ENCODE assay signal across 8 mouse cellular contexts in genomic region chr14:21499011-21499581, GRCm38 (mm10). TPM values are rescaled to one million over a fixed set of nuclear protein-coding genes. Genes with fewer than 3 reads are reported as not detected.
DNase-seq lines count a peak whose midpoint lies in the region; ATAC-seq and TF ChIP-seq lines count a peak whose summit lies in the region.

No protein-coding gene starts in this region.

- peaks cover 10% of the 10 kb centered on the region; the same call in 1 of the 2 replicates for H3K4me1 ChIP-seq in forebrain, postnatal 0 days (ENCODE audit: insufficient read depth)
- H3K4me1 ChIP-seq in limb, embryonic 15.5 days, result peaks cover 26% of the 10 kb centered on the region
- H3K4me1 ChIP-seq in midbrain, postnatal 0 days (ENCODE audit: insufficient read depth, low read length), result peaks cover 6% of the 10 kb centered on the region; the same call in 1 of the 2 replicates
- H3K4me1 ChIP-seq in stomach, postnatal 0 days (replicated peaks; ENCODE audit: control insufficient read depth, insufficient read depth), result no peaks in the 10 kb centered on the region

- H3K27ac ChIP-seq in forebrain, postnatal 0 days (ENCODE audit: low read depth, low read length), result peak overlapping the region; percentile 99
- peak overlapping the region; percentile 99 for H3K27ac ChIP-seq in limb, embryonic 15.5 days
- H3K27ac ChIP-seq in midbrain, postnatal 0 days (ENCODE audit: low read depth, low read length), result peak overlapping the region; percentile 96
- H3K27ac ChIP-seq in stomach, postnatal 0 days (replicated peaks), result peak overlapping the region; percentile 96

- no peaks in the 10 kb centered on the region for H3K36me3 ChIP-seq in forebrain, postnatal 0 days (ENCODE audit: insufficient read depth)
- H3K36me3 ChIP-seq in limb, embryonic 15.5 days, result no peaks in the 10 kb centered on the region
- H3K36me3 ChIP-seq in midbrain, postnatal 0 days (ENCODE audit: insufficient read depth, low read length), result no peaks in the 10 kb centered on the region
- H3K36me3 ChIP-seq in stomach, postnatal 0 days (ENCODE audit: control insufficient read depth, insufficient read depth, low read length), result no peaks in the 10 kb centered on the region

- peak overlapping the region; percentile 90 for H3K4me2 ChIP-seq in forebrain, postnatal 0 days (ENCODE audit: low read depth)
- peak overlapping the region; percentile 76 for H3K4me2 ChIP-seq in limb, embryonic 15.5 days
- peak overlapping the region; percentile 81 for H3K4me2 ChIP-seq in midbrain, postnatal 0 days (ENCODE audit: low read depth, low read length, poor library complexity, severe bottlenecking)
- H3K4me2 ChIP-seq in stomach, postnatal 0 days (replicated peaks; ENCODE audit: low read depth), result peak overlapping the region; percentile 97

- H3K9ac ChIP-seq in forebrain, postnatal 0 days, result peak overlapping the region; percentile 99
- H3K9ac ChIP-seq in limb, embryonic 15.5 days, result peak overlapping the region; percentile 83
- peak overlapping the region; percentile 85 for H3K9ac ChIP-seq in midbrain, postnatal 0 days (replicated peaks; ENCODE audit: low read length, poor library complexity, severe bottlenecking)
- H3K9ac ChIP-seq in stomach, postnatal 0 days (ENCODE audit: low read length), result peak overlapping the region; percentile 90

- ATAC-seq in cerebellum, adult (ENCODE audit: insufficient number of reproducible peaks, low FRiP score, low TSS enrichment), result no peak
- no peak for ATAC-seq in forebrain, postnatal 0 days
- ATAC-seq in limb, embryonic 15.5 days (ENCODE audit: insufficient number of reproducible peaks, low FRiP score, low TSS enrichment, low read depth), result no peak
- no peak for ATAC-seq in midbrain, postnatal 0 days (ENCODE audit: low FRiP score)
- ATAC-seq in stomach, postnatal 0 days (ENCODE audit: low FRiP score, low TSS enrichment), result no peak

- no peaks in the 10 kb centered on the region for H3K9me3 ChIP-seq in forebrain, postnatal 0 days (ENCODE audit: low read length)
- H3K9me3 ChIP-seq in limb, embryonic 15.5 days, result no peaks in the 10 kb centered on the region
- H3K9me3 ChIP-seq in midbrain, postnatal 0 days (ENCODE audit: low read length), result no peaks in the 10 kb centered on the region
- no peaks in the 10 kb centered on the region for H3K9me3 ChIP-seq in stomach, postnatal 0 days (ENCODE audit: control insufficient read depth, low read length)

- no peak for TF ChIP-seq EP300 in stomach, postnatal 0 days (optimal IDR thresholded peaks at IDR 0.05)

- peak; percentile 65 for DNase-seq in cerebellum, adult 11 months
- peak; percentile 48 for DNase-seq in brain, adult 2 months (ENCODE audit: low read depth, low spot score)
- DNase-seq in forebrain, postnatal 0 days, result peak; percentile 66
- peak; percentile 33 for DNase-seq in kidney, adult 18-20 months
- DNase-seq in midbrain, postnatal 0 days (ENCODE audit: low spot score), result peak; percentile 65
- DNase-seq in stomach, postnatal 0 days (ENCODE audit: low spot score), result peak; percentile 55

- no peaks in the 10 kb centered on the region for H3K27me3 ChIP-seq in forebrain, postnatal 0 days (ENCODE audit: insufficient read depth, low read length)
- H3K27me3 ChIP-seq in limb, embryonic 15.5 days, result no peaks in the 10 kb centered on the region
- no peaks in the 10 kb centered on the region for H3K27me3 ChIP-seq in midbrain, postnatal 0 days (ENCODE audit: insufficient read depth, low read length)
- no peaks in the 10 kb centered on the region for H3K27me3 ChIP-seq in stomach, postnatal 0 days (ENCODE audit: control insufficient read depth, insufficient read depth, low read length)

- peak overlapping the region; percentile 84 for H3K4me3 ChIP-seq in forebrain, postnatal 0 days (ENCODE audit: low read depth, low read length)
- H3K4me3 ChIP-seq in limb, embryonic 15.5 days, result peak overlapping the region; percentile 88
- peak overlapping the region; percentile 75 for H3K4me3 ChIP-seq in midbrain, postnatal 0 days (ENCODE audit: low read depth, low read length)
- peak overlapping the region; percentile 87 for H3K4me3 ChIP-seq in stomach, postnatal 0 days (ENCODE audit: low read depth, low read length)

- WGBS in forebrain, postnatal 0 days, result under 1% methylated on average over 32 of the region's 33 CpGs
- WGBS in limb, embryonic 15.5 days, result 1% methylated on average over 32 of the region's 33 CpGs
- WGBS in midbrain, postnatal 0 days, result under 1% methylated on average over 31 of the region's 33 CpGs
- WGBS in stomach, postnatal 0 days, result under 1% methylated on average over 33 of the region's 33 CpGs

- peak; percentile 50 for TF ChIP-seq CTCF in forebrain, postnatal 0 days (IDR thresholded peaks at IDR 0.05; ENCODE audit: low read depth)
- TF ChIP-seq CTCF in midbrain, postnatal 0 days (IDR thresholded peaks at IDR 0.05), result peak; percentile 51
- peak; percentile 39 for TF ChIP-seq CTCF in stomach, postnatal 0 days (IDR thresholded peaks at IDR 0.05; ENCODE audit: low read depth)

RNA-seq across cellular contexts. Expression of gene Kat6b, which starts 17.9 kb away (rescaled TPM):
- 29.9 and 35.8 TPM in 2 replicates for total RNA-seq in forebrain, postnatal 0 days (2014; rRNA removed)
- polyA plus RNA-seq in forebrain, postnatal 0 days (2015; fragmentation: Nextera tagmentation; extraction: Ambion mirVana), result 10.0 and 16.9 TPM in 2 replicates
- polyA plus RNA-seq in limb, embryonic 15.5 days (2015; fragmentation: Nextera tagmentation; extraction: Ambion mirVana), result 18.9 and 22.9 TPM in 2 replicates
- 23.1 and 34.0 TPM in 2 replicates for total RNA-seq in midbrain, postnatal 0 days (2014; rRNA removed)
- polyA plus RNA-seq in midbrain, postnatal 0 days (2015; fragmentation: Nextera tagmentation; extraction: Ambion mirVana), result 13.9 and 15.2 TPM in 2 replicates
- 4.0 and 5.1 TPM in 2 replicates for polyA plus RNA-seq in stomach, postnatal 0 days (2015; fragmentation: Nextera tagmentation; extraction: Ambion mirVana)
